Mouse (Mus musculus) brain, adult 2 months (tissue): Measurements from ENCODE around the gene Auh.

Source experiments
- DNase-seq: peaks from one replicate; pipeline ENCODE4 v3.0.0; 2011; ENCODE audit warnings: low read depth, low spot score

The Auh gene

DNA sequence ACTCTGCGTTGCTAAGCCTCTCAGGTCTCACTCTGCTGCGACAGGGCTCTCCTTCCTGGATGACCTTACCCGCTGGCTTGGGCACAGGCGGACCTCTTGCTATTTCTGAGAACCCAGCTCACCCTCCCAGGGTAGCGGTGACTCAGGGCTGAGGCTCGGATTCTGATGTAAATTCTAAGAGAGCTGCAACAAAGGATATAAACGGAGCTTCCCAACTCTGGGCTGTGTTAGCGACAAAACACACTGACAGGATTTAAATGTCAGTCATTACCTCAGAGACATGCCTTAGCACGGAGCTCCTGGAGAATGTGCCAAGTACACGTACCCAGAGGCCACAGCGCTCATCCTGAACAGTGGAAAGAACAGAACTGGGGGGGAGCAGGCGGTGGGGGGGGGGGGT is 49.6 kb downstream of the Auh start:
- DNase-seq, result peak; percentile 79

DNA sequence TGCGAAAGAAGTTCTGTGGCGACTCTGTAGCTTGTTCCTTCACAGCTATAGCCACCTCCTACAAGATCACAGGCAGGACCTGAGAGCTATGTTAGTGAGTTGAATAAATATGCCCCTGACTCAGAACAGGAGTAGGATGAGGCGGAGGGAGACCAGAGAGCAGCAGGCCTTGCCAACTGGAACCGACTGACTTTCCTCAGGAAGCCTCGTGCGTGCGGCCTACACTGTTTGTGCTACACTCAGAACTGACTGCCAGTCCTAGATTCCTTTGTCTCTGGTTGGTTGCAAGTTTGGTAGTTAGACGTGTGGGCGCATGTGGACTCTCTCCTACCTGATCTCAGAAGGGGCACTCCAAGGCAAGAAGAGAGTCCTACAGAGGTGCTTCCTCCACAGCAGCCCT is 50.2 kb downstream of the Auh start:
- DNase-seq, result peak; percentile 81

DNA sequence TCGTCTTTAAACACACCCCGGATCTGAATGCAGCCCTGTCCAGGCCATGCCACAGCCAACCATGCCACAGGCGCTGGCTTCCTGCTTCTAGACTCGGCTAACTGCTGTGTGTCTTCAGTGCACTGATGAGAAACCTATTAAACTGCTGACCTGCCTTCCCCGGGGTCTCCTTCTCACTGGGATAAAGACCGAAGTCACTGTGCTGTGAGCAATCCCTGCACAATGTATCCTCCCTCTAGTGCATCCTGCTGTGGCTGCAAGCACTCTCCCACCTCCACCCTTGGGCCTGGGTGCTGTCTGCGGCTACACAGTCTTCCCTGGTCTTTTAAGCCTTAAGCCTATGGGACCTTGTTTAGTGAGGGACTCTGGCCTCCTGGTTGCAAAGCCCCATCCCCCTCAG is 50.7 kb downstream of the Auh start:
- no peak for DNase-seq

DNA sequence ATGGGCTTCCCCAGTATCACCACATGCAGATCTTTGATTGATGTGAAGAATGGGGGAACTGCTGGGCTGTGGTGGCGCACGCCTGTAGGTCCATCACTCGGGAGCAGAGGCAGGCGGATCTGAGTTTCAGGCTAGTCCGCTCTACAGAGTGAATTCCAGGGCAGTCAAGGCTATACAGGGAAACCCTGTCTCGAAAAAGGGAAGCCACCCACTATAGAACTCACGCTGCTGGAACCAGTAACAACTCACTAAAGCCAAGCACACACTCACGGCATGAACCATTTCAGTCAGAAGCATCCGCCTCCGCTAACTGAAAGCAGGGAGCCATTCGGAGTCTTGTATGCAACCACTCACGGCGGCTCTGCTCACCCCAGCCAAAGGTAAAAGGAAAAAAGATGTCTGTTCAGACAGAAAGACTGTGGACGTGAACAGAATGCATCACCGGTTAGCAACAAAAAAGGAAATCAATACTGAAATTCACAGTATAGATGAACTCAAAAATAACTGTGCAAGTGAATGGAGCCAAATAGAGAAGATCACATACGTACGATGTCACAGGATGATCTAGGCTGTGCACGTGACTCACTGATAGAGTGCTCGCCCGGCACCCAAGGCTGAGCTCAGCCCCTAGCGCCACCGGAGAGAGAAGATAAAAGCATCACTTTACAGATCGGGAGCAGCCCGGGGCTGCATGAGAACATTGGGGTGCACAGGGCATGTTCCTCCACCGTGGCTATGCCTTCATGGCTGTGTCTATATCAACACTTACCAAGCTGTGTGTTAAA is 53.7 kb downstream of the Auh start:
- DNase-seq, result peak; percentile 90

DNA sequence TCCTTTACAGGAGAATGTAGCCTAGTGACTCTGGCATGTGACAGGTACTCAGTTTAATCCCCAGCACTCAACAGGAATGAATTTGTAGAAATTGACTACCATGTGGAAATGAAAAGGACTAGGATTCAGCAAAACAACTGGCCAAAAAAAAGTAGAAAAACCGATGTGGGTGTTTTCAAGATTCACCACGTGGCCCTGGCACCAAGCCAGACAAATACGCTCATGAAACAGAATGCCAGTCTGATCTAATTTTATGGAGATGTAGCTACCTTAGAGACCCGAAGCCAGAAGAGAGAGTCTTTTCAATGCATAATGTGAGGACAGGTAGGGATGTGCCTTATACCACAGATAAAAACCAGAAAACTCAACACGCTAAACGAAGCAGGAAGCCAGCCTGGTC is 54.4 kb downstream of the Auh start:
- peak; percentile 41 for DNase-seq

DNA sequence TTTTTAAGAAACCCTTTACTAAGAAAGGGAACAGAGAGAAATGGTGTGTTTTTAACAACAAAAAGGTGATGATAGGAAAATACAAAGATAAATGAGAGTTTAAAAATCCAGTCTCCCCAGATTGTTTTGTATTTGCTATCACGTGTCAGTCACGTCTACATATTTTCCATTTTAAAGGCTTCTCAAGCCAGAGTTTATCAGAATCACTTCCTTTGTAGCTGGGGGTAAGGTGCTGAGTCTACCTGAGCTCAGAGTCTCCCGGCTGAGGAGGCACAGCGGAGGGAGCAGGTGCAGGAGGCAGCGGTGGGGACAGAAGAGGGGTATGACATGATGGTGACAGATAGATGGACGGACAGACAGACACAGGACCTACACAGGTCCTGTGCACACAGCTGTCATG is 55.1 kb downstream of the Auh start:
- DNase-seq, result no peak

DNA sequence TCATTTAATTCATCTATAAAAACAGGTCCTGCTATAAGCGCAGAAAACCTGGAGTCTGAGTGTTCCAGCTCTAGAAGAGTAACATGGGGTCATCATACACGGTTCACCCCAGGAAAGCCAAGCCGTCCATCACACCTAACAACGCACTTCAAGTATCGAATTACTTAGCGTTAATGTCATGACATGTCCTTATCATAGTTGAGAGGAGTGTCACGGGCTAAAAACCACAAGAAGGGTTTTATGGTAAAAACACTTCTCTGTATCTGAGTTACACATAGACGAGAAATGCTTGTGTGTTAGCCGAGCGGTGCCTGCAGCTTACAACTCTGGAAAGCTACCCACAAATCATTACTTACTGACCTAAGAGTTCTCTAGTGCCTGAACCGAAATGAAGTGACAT is 55.6 kb downstream of the Auh start:
- no peak for DNase-seq

DNA sequence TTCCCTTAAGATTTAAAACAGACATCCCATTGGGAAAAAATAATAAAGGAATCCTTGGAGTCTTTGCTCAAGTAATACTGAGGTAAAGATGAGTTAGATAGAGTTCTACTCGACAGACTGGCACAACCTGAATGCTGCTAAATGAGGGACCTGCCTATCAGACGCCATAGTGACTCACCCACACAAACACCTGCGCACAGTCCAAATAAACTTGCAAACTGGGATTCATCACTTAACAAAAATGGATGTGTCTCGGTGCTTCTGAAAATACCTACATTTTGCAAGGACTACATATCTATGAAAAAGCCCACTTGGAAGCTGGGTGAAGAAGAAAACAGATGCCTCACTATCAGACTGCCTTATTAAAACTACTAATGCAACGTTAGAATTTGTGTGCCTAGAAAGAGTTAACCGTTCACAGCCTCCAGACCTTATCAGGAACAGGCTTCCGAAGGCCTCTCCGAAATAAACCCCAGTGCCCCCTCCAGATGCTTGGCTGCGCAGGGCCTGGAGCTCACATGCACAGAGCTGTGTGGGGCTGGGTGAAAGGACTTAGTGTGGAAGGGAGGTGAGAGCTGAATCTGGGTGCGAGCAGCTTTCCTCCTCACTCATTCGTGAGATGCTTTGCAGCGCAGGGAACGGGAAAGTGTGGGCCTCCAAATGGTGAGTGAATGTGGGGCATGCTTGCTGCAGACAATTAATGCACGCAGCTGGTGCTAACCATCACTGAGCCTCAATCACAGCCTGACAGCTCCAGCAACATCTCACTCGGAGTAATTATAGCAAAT is 63.3 kb downstream of the Auh start:
- DNase-seq, result peak; percentile 80

DNA sequence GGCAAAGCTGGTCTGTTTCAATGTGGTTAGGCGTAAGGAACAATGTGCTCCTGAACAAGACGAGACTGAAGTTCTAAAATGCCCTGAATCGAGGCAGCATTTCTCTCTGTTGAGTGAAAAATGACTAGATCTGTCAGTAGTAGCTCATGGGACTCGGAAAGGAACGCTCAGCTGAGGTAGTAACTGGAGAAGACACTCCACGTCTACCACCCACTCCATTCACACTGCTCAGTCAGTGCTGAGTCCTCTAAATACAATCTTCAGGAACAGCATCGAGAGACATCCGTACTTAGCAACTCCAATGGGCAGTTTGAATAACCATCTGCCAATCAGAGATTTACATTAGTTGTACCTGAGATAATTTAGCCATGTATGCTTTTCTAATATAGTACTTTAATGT is 66.0 kb downstream of the Auh start:
- DNase-seq, result peak; percentile 71

DNA sequence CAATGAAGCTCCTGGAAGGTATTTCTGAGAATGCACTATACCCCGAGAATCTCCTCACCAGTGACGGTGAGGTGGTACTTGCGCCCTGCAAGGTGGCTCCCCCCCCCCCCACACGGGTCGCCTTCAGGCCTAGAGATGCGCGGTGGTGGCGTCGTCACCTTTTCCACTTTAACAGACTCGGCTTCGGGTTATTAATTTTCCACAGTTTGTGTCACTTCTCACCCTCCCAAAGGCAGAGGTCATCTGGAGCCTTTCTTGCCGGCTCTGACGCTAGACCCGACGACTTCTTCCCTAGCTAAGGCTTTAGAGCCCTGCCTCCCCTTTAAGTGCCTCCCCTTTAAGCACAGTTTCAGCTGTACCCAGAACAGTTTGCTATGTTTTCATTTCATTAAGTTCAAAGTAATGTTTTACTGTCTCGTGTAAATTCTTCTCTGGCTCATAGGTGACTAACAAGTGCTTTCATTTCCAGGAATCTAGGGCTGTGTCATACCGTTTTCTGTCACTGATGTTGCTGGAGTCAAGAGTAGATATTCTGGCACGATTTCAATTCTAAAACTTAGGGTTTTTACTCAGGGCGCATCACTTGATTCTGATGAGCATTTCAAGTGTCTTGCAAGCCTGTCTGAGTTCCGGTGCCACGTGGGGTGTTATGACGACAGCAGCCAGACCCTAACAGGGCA is 69.3 kb downstream of the Auh start:
- DNase-seq, result no peak

DNA sequence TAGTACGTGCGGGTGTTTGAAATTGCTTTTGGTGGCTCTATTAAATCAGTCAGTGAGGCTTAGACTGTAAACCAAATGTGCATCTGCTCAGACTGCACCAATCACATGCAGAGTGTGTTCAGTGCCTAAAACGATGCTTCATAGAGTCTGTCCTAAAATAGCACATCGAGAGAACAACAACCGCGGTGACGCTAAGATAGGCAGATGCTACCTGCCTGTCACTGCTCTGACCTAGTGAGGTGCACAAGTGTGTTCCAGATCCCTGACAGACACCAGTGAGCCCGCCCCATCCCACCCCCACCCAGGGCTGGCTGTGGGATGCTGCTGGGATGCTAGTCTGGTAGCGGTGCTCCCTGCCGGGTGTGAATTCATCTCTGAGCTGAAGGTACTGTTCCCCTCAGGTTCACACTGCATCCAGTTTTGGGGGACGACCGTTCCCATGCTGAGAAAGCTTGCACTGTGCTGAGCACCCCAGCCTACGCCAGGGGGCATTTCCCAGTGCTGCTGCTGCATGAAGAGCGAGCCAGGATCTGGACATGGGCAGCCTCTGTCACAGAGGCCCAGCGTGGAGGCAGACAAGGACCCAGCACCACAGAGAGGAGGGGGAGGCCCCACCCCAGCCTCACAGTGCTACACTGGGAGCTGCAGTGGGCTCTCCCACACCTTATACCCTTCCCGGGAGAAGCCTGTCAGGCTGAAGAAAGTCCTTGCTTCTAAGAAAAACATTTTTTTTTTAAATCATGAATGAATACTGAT is 70.2 kb downstream of the Auh start:
- DNase-seq, result peak; percentile 86

DNA sequence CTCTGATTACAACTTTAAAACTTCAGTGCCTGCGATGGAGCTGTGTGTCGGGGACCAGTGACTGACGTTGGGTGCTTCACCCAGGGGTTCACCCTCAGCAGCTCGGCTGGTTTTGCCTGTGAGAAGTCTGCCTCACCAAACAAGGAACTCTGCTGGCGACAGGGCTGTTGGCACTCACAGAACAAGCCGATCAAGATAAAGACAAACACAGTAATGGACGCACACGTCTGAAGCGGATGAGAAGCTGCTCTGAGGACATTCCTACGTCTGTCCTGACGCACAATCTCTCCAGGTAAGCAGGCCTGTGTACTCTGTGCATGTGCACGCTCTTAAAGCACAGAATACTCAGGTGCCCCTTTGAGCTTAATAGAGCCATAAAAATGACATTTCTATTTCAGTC is 71.1 kb downstream of the Auh start:
- DNase-seq, result no peak

DNA sequence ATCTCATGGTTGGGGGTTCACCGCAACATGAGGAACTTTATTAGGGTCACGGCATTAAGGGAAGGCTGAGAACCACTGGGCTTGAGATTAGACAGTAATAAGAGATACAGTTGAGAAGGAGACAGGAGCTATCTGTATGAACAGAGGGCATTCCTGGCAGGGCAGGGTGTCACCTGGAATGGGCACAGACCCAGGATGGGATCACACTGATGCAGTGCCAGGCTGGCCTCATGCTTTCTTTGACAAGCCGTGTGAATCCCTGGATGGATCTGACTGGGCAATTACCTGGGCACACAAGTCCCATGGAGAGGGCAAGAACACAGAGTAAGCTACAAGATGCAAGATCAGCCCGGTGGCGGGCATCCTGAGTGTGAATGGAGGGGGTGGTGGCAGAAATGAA is 71.7 kb downstream of the Auh start:
- DNase-seq, result peak; percentile 63

DNA sequence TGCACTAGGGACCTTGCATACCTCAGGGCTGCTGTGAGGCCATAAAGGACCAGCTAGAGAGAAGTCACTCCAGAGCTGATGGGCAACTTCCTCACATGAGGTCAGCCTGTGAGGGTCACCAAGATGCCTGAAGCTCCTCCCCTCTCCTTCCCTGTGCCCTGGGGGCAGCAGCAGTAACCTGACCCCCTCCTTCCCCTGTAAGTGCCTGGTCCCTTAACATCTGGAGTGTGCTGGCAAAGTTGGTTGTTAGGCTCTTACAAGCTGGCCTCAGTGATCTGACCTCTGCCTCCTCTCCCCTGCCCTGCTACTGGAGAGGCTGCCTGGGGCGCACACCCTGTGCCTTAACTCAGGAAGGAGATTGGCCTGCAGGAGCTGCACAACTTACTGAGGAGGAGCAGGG is 75.9 kb downstream of the Auh start:
- no peak for DNase-seq

DNA sequence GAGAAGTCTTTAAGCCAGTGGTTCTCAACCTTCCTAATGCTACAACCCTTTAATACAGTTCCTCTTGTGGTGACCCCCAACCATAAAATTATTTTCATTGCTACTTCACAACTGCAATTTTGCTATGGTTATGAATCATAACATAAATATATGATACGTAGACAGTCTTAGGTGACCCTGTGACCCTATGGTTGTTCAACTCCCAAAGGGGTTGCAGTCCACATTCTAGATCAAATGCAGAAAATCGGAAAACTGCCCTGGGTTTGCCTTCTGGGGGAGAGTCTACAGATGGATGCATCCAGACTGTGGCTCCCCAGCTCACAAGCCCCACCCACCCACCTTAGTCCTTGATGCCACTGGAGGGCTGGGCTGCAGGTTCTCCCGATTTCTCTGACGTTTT is 77.6 kb downstream of the Auh start:
- DNase-seq, result no peak

DNA sequence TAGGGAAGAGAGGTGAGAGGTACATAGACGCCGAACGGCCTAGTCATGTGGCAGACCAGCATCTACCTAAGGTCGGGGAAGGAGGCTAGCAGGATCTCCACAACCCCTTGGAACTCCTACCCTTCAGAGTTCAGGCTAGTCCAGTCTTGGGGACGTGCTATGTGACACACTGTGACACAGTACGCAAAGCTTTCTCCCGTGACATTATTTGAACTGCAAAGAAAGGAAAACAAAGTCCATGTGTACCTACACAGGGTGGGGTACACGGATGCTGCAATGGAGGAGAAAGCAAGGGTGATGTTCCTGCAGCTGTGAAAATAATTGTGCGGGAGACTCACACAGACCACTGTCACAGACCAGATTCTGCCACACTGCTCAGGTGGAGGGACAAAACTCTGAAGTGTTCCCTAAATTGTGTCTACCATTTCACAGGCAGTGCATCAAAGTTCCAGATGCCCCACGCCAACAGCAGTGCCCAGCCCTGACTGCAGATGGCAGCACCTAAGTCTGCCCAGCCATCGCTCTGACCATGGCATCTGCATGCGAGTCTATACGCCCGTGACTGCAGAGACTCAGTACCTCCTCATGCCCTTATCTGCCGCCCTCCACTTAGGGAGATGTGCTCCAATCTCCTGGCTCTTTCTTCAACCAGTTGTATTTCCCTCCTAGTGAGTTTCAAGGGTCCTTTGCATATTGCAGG is 79.3 kb downstream of the Auh start:
- DNase-seq, result peak; percentile 30

DNA sequence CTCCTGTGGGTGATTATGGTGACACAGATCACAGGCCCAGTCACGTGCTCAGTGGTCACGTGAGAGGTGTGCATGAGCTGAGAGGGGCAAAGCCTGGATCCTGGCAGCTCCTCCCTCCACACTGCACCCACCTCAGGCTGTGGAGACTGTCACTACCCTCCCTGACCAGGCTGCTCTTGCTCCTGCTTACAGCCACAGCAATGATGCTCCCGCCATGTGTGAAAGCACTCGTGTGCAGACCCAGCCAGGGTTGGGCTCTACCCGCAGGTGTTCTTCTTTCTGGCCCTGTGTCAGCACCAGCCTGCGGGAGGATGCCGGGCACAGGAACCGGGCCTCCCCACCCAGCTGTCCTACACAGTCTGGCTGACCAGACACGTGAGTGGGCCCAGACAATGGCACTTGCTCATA is 80.1 kb downstream of the Auh start:
- DNase-seq, result peak; percentile 82

DNA sequence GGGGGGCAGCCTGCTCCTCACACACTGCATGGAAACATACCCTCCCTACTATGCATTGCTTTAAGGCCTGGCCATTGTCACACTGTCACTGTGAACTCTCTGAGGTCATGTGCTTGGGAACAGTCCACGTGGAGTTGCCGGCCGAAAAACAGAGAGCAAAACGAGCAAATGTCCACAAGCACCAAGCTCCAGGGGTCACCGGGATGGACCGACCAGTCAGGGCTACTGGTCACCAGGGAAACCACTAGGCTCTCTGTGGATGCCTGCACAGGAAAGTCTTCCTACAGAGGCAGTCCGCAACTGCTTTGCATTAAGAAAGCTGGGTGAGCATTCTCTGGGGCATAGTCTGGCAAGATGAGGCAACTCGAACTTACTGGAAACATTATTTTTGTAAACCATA is 82.0 kb downstream of the Auh start:
- DNase-seq, result no peak

DNA sequence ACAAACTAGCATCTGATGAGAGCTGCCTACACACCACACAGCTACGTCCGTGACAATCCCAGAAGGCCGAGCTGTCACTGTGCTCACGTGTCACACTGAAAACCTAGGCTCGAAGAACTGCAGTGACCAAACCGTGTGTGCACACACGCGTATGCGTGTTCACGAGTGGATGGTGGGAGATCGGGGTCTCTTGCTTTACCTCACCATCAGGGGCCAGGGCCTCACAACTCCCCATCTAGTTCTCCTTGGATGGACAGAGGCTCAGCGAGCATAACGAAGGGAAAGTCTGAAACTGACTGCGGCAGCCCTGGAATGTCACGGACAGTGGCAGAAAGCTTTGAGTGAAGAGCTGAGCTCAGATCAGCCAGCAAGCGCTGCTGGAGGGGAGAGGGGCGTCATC is 82.4 kb downstream of the Auh start:
- DNase-seq, result peak; percentile 61

DNA sequence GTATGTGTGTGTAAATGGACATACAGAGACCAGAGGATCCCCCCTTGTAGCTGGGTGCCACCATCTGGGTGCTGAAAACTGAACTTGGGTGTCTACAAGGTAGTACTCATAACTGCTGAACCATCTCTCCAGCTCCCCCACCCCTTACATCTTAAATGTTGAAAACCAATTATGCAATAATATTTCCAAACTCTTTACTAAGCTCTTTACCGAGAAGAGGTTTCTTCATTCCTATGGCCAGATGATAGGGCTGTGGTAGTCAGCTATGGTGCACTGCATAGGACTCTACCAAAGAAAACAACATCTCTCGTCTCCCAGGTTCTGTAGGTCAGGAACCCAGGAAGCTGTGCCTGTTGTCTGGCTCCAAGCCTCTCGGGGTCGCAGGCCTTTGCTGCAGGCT is 83.9 kb downstream of the Auh start:
- DNase-seq, result no peak

DNA sequence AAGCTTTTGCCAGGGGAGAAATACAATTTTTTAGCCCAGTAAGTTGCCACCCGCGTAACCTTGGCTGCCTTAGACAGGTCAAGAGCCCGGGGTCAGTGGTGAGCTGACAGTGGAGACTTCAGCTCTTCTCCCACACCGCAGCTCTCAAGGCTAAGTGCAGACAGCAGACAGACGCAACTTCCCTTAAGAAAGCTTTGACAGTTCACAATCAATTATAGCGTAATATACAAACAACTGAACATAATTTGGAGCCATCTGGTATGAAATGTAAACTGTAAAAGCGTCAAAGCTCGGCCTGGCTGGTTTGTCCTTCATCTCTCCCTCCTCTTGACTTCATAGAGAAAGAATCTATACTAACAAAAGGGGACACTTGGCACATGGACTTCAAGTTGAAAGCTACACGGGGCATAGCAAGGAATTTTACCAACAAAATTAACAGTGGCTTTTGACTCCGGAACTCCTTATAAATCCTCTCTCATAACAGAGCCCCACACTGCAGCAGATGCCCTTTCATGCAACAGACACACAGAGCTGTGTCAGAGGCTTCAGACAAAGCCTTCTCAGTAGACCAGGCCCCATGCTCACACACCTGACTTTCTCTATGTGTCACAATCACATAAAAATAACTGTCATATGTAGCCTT is 85.8 kb downstream of the Auh start:
- DNase-seq, result no peak
